Mouse (Mus musculus) cerebellum, adult 18-20 months (tissue): ENCODE data around the gene Adamtsl4.
A peak's percentile ranks its signal among the peaks of the same experiment; 100 is the strongest.
"Not testable (repeated sequence)": the region's sequence is repeated elsewhere in the genome, so short reads cannot be mapped to it uniquely, and the experiment has no call there.

Source experiments
- DNase-seq, 2 experiments: peaks; one replicate each; pipeline ENCODE4 v3.0.0; 2021

Gene Adamtsl4

DNA sequence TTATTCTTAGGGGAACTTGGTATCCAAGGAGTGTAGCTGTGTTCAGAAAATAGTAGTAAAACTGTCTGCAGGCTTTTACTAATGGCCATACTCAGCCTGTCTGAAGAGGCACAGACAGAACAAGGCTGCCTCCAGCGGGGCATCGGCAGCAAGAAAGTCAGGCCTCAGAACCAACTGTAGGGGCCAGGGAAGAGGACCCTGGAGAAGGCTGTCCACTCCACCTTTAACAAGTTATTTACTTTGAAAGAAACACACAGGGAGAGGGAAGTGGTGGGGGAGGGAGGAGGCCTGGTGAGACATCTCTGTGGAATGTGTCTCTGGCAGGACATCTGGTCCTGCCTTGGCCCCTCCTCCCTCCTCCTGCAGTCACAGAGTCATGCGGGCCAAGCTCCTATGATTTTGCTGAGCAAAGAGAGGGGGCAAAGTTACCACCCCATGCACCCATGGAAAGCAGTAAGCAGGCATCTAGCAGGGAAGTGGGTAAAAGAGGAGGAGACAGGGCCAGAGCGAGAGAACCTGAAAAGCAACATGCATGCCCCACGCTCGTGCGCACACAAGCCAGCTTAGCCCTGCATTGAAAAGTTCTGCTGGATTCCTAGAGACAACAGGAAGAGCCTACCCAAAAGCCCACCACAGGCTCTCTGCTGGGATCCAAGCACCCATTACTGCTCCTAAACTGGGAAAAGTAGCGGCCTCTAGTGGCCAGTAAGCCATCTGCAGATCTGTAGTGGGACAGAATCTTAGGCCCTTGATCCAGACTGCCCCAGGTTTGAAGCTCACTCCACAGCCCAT lies 12.2 kb downstream of the Adamtsl4 start:
- DNase-seq, result peak; percentile 71 to 74

DNA sequence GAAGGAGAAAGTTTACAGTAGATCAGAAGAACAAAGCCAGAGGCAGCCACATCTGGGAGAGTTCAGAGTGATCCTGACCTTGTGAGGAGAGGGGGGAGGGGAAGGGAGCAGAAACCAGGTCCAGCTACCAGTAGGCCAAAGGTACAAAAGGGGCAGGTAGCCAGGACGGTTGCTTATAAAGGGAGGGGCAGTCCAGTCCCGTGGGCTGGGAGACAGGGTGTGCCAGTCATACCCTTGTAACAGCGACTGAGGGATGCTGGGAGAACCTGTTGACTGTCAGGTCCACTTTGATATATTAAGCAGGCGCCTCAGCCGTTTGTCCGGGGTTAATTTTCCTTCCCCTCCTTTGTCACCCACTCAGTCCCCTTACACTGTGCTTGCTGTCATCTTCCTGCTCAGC lies 12.9 kb downstream of the Adamtsl4 start:
- no peak for DNase-seq

DNA sequence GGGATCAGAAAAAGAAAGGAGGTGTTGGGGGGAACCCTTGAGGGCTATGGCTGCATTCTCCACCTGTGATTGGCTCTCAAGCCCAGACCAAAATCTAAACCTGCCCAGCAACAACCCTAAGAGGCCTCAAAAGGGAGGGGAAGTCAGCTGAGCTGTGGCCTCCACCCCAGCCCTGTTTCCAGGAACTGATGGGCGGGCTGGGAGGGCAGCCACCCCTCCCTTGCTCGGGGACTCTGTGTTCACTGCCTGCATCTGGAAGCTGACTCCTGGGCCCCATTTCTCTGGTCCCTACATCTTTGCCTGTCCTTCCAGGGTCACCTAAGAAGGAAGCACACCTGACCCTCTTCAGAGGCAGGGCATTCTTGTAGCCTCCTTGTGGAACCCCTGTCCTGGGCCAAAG lies 13.5 kb downstream of the Adamtsl4 start:
- DNase-seq, result no peak

DNA sequence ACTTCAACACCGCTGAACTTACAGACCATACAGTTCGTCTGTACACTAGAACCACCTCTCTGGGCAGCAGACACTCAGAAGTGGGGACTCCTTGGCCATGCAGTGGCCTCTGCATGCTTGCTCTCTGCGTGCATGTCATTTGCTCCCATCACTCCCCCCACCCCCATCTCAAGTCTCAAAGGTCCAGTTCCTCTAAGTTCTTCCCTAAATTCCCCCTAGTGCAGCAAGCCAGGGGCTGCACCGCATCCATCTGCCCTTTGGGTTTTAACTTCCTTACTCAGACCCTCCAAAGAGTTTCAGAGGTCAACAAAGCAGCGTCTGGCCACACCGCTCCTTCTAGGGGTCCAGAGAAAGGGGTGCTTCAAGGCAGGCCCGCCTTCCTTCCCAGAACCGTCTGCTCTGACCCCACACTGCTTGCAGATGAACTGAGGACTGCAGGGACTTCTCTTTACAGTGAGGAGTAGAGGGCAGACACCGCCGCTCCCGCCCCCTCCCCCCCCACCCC lies 14.0 kb downstream of the Adamtsl4 start:
- no peak for DNase-seq

DNA sequence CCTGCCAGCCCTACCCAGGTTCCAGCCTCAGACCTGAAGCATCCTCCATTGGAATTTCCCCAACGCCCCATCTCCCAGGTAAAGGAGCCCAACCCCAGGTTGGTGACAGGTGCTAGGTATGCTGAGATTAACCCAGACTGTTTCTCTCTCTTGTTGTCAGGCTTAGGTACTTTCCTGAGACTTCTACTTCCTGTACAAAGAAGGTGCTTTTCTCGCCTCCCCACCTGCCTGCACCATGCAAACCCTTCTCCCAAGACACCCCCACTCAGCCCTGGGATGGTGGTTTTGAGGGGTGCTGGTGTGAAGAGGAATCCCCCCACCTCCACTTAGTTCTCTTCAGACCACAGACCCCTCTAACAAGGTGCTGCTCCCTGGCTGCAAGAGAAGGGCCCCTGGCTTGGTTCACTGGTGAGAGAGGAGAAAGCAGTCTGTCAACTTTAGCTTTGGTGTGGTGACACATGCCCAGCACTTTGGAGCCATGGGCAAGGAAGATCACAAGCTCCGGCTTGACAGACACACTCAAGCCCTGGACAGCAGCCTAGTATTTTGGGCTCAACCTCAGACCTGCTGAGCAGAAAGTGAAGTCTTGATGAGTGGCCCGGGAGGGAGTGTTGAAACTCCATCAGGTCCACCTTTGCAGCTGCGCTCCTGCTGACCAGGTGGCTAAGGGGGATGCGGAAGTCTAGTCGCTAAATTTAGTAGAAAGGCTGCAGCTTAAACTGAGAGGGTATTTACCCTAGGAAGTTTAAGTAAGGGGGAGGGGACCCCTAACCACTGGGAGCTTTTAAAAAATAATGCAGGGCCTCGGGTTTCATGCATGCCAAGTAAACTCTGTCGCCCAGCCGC lies 14.6 kb downstream of the Adamtsl4 start:
- no peak for DNase-seq

DNA sequence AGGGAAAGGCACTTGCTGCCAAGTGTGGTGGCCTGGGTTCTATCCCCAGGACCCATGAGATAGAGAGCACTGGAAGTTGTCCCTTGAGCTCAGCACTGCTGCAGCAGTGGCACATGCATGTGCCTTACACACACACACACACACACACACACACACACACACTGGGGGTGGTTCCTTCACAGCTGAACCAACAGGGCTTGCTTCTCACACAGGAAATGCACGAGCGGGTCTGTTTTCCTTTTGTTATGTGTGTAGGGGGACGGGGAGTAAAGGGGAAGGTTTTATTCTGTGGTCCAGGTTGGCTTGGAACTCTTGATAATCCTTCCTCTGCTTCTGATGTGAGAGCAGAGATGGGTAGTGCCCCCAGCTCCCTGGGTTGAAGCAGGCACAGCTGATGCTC lies 15.3 kb downstream of the Adamtsl4 start:
- DNase-seq, result no peak

DNA sequence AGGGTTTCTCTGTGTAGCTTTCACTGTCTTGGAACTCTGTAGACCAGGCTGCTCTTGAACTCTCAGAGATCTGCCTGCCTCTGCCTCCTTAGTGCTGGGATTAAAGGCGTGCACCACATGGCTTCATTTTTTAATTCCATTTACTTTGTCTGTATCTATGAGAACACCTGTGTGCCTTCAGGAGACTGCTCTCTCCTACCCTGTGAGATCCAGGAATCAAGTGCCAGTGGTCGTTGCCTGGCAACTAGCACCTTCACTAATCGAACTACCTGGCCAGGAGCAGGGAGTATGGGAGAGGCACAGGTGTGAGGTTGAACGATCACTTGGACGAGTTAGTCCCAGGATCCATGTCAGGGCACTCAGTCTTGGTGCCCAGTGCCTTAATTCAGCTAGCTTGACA lies 16.5 kb downstream of the Adamtsl4 start:
- DNase-seq, result no peak

DNA sequence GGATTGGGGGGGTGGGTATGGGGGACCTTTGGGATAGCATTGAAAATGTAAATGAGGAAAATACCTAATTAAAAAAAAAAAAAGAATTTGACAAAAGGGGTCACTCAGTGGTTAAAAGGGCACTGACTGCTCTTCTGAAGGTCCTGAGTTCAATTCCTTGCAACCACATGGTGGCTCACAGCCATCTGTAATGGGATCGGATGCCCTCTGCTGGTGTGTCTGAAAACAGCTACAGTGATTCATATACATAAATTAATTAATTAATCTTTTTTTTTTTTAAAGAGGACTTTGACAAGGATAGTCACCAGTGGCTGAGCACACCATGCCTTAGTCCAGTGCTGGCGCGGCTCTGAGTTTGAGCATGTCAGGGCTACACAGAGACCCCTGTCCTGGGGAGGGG lies 17.3 kb downstream of the Adamtsl4 start:
- DNase-seq, result not testable (repeated sequence)

DNA sequence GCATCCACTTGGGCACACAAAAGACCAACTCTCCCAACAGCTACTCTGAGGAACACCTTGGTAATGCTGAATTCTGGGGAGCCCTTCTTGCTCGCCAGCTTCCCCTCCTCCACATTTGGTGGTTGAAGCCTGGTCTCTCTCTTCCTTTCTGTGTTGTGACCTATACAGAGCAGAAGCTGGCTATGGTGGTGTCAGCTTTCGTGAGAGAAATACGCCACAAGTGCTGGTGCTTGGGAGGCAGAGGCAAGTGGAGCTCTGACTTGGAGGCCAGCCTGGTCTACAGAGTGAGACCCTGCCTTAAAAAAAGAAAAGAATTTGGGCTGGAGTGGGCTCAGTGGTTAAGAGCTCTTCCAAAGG lies 18.4 kb downstream of the Adamtsl4 start:
- DNase-seq, result no peak

DNA sequence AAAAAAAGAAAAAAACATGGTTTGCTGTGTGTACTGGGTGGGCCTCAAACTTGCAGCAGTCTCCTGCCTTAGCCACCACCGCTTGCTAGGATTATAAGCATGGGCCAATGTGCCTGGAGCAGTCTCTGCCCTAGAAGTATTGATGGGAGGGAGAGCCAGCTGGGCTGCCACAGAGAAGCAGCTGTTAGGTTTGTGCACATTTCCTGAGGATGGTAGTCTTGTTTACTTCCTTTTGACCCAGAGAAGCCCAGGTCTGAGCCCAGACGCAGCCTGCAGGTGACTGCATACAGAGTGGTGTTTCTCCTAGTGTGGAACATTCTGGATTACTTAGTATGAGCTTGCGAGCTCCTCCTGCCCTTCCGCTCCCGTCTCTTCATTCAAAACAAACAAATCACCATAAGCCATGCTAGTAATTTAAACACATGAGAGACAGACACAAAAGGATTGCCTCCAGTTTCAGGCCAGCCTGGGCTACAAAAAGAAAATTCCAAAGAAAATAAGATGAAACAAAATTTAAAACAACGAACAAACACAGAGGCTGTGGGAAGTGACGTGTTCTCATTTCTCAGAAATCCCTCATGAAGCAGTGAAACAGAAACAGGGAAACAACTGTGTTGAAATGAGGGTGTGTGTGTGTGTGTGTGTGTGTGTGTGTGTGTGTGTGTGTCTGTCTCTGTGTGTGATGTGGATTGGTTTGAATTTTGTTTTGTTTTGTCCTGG lies 19.0 kb downstream of the Adamtsl4 start:
- no peak for DNase-seq

DNA sequence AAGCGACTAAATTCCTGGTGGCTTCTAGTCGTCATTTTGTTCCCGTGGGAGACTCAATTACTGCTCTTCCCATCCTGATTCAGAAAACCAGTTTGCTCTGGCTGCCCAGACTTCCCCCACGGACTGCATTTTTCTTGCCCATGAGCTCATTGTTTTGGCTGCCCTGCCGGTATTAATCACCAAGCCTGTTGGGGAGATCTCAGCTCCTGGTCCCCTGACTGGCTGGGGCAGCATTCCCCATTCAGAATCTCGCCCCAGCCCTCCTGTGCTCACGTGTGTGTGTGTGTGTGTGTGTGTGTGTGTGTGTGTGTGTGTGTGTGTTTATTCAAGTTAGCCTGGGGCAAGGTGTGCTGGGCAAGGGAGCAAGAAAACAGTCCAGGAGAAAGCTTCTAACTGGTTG lies 19.7 kb downstream of the Adamtsl4 start:
- peak; percentile 40 to 45 for DNase-seq

DNA sequence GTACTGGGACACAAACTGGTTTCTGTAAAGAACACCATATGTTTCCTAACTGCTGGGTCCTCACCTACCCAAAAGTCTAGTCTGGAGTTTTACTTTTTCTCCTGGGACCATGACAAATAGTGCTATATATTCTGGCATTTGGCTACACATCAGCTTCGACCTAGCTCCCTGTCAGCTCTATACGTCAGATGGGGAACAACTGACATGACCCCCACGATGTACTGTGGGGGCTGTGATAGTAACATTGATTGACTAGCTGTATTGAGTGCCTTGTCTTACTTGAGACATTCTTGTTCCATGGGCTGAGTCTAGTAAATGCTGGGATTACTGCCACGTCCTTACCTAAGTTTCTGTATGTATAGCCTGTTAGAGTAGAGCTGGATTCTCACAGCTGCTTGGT lies 20.2 kb downstream of the Adamtsl4 start:
- no peak for DNase-seq

DNA sequence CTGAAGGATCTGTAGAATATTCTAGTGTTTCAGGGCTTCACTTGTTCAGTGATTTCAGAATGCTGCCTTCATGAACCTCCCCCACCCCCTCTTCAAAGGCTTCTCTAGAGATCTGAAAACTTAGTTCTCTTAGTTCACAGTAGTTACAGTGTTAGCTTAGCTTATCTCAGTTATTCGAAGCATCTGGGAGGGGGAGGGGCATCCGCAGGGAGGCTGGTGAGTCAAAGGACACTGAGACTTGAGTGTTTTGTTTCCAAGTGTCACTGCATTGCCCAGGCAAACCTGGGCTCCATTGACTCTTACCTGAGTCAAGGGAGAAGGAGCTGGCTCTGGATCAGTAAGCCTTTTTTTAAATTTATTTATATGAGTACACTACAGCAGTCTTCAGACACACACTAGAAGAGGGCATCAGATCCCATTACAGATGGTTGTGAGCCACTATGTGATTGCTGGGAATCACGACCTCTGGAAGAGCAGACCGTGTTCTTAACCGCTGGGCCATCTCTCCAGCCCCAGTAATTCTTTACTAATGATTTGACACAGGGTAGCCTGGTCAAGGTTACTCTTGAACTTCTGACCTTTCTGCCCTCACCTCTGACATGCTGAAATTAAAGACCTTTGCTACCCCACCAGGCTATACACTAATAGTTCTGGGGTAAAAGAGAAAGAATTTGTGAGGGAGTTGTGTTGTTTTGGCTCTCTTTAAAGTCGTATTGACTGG lies 21.4 kb downstream of the Adamtsl4 start:
- DNase-seq, result no peak

DNA sequence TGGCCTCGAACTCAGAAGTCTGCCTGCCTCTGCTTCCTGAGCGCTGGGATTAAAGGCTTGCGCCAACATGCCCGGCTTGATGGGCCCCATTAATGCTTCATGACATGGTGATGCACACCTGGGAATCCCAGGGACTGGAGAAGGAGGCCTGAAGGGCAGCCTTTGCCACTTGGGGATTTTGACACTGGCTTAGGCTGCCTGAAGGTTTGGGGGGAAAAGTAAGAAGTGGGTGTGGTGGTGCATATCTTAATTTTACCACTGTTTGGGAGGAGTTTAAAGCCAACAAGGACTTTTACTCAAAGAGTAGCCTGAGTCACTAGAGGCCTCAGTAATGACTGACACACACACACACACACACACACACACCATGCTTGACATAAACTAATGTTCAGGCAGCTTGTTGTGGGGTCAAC lies 22.8 kb downstream of the Adamtsl4 start:
- DNase-seq, result no peak

DNA sequence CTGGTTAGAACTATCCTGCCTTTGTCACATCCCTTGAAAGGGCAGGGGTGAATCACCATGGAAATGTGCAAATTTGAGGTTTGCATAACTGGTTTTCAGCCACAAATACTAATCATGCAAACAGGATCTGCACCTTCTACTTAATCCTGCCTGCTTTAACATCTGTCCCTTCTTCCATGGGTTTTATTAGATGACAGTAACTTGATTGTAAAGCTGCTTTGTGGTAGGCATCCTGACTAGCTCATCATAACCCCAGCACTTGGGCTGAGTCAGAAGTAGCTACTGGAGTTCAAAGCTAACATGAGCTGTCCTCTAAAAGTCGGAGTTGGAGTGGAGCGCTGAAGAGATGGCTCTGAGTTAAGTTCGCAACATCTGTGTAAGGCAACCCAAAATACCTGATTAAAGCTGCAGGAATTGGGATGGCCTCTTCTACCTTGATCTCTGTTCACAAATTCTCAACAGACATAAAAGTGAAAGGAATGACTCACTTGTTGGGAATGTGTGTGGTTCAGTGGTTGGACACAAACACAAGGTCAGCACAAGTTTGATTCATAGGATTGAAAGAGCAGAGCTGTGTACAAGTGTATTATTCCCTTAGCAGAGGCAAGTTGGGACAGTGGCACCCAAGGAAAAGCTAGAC lies 23.6 kb downstream of the Adamtsl4 start:
- DNase-seq, result no peak

DNA sequence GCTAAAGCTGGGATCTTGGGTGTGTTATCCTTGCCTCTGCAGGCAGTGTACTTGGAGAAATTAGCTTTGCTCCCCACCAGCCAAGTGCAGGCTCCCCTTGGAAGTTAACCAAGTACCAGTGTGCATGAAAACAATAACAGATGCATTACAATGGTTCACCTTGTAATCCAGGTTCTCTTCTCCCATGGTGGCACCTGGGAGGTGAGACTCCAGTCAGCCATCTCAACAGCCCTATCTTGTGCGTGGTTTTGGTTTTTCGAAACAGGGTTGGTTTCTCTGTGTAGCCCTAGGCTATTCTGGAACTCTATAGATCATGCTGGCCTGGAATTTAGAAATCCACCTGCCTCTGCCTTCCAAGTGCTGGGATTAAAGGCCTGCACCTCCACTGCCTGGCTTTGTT lies 24.2 kb downstream of the Adamtsl4 start:
- peak in 1 of 2 experiments; percentile 18 for DNase-seq

DNA sequence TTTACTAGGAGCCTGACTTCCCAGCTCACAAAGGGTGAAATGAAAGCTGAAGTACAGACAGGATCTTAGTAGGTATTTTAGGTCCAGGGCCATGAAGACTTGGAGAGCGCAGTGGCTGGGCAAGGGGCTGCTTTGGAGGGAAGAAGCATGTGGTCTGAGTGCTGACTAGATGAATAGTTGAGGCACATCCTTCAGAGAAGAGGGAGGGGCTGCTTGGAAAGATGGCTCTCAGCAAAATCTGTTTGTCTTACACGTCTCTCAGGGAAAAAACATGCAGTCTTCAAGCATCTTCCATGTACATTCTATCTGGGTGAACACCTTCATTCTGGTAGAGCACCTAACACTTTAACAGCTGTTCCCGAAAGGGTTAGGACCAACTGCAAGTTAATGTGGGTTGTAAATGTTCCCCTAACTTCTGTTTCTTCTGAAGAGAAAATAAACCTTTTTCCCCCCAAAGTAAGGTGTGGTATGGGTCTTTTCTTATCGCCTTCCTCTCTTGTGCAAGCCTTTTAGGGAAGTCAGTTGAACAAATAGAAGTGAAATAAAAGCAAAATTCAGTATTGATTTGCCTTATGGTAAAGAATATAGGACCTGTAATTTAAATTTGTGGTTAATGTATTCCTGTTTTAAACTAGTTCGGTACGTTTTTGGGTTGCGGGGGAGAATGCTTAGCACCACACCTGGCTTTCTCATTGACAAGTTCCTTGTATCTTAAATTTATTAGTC lies 24.8 kb downstream of the Adamtsl4 start:
- no peak for DNase-seq

DNA sequence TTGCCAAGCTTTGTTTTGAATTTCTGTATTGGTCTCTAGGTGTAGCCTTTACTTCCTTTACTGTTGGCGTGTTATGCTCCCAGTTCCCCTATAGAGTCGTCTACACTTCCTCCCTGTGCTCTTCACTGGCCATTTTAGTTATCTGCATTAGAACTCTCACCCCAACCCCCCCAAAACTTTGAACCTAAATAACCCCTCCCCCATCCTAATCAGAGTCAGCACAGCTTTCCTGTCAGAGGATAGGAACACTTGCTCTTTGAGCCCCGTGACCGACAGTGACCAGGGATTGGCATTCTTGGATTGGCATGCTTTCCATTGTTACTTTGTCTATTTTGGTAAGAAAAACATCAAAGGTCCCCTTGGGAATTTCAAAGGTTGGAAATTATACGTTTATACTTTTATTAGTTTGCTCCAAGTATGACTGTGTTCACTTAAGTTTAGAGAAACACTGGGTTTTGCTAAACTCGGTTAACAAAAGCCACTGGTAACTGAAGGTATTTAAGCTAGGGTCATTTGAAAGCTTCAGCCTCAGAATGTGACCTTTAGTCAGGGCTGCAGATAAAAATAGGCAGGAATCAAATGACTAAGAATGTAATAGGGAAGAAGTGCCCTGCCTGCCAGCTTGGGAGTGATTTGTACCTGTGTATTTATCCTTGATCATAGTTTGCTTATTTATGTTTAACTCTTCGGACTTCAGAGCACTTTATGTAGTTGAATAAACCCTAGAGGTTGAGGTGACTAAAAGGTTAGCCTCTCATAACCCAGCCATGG lies 25.6 kb downstream of the Adamtsl4 start:
- DNase-seq, result no peak

DNA sequence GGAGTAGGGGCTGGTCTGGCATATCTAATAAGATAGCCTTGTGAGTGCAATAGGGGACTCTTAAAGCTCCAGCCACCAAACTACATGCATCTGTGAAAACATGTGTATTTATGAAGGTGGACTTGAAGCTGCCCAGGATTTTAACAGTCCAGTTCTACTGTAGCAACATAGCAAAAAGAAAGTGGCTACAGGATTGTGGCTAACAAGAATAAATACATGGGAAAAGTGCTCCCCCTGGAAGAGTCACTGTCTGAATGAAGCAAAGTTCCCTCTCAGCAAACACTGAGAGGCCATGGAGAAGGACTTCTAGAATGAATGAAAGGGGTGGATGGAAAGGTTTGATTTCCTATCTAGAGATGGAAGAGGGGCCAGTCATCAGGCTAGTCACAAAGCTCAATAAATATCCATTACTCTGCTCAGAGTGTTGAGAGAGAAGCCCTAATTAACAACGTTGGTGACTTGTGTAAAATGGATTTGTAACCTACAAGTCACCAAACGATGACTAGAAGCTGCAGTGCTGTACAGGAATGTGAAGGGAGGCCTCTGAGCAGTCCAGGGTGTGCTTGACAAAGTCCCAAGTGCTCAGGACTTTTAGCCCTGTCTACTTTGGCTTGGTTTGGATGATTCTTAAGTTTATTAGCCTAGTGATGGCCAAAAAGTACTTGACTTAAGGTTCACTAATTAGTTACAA lies 26.8 kb downstream of the Adamtsl4 start:
- DNase-seq, result no peak

DNA sequence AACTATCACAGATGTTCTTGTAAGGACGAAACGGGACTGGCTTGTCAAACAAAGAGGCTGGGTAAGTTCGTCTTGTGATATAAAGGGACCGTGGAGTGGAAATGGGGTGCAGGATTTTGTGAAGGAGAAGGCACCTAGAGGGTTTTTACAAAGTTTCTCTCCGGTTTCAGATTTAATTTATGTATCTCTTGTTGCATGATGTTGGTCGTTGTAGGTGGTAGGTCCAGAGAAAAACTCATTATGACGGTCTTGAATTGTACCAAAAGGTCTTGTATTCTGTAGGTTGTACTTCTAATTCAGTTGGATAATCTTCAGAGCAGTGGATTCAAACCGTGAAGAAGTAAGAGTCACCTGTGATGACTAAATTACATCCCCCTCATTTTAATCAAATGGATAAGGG lies 27.8 kb downstream of the Adamtsl4 start:
- no peak for DNase-seq
